Mouse (Mus musculus) kidney, postnatal 25 days (tissue): ENCODE measurements at regions not wholly inside any gene's neighbourhood (a gene's known extent, or its start where the extent isn't known, plus 50 kb on each side); places are given as distances from the start of the nearest gene placed in this dataset.

ENCODE experiments used
- DNase-seq, 2 experiments: peaks; one replicate each; pipeline ENCODE4 v3.0.0; 2021; ENCODE audit warnings: mixed read lengths in 2 of 2

DNA sequence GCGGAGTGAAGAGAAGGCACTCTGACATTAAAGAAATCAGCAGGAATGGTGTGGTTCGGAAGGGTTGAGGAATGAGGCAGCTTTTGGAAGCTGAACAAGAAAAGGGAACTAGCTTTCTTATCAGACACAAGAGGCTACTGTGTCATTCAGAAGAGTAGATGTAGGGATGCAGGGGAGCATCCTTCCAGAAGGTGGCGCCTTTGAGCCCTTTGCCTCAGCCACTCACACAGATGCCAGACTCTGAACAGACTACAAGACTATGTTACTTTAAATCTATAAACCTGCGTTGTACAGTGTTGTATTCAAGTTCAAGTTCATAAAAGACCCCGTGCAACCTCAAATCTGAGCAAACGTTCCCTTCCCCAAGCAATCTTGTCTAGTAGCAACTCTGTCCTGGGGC is 128.9 kb downstream of the Kap start:
- DNase-seq = peak in 1 of 2 experiments; percentile 9

DNA sequence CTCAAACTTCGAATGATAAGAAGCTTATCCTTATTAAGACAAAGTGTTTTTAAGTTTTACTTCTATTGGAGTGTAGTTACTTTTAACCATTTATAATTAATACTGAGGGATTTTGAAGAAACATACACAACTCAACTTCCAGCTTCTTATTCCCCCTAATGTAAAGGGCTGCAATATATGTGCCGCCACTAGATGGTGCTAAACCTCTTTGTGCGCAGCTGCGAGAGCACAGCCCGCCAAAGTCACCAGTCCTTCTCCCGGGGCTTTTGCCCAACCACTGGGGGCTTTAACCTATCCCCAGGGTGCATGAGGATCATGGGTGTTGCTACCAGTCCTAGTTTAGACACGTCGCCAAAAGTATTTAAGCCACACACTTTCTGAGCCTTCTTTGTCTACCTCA is 146.8 kb downstream of the Kap start:
- peak; percentile 38 to 51 for DNase-seq

DNA sequence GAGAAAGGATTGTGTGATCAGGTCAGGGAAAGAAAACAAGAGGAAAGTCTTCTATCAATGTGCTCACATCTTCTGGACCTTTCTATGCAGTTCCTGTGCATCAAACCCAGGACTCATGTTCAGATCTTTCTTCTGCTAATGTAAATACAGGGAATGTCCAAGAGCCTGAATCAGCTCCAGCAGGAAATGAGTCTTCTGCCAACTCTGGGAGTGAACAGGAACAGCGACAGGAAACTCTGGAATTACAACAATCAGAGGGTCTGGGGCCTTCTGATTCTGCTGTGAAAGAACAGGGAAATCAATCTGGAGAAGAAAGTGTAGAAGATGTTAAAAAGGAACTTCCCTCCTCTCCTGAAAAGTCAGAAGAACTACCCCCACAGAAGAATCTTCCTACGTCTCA is 151.9 kb downstream of the Kap start:
- no peak for DNase-seq
